24 mouse cellular contexts compared by ENCODE assay signal in genomic region chr16:20736168-20736567, GRCm38 (mm10). TPM values are rescaled to one million over a fixed set of nuclear protein-coding genes. Genes with fewer than 3 reads are reported as not detected.
DNase-seq lines count a peak whose midpoint lies in the region; ATAC-seq and TF ChIP-seq lines count a peak whose summit lies in the region.
"Had no signal": no experiment of that assay in that cellular context is flagged by ENCODE, and none has a peak within 500 bp of the region (broad histone marks: within the 10 kb centered on the region; RNA-seq: fewer than 3 reads in every experiment).

No protein-coding gene starts in this region.

- no peaks in the 10 kb centered on the region for H3K36me3 ChIP-seq in limb, embryonic 10.5 days
- H3K36me3 ChIP-seq: G1E had no signal

- 36% methylated on average over 7 of the region's 7 CpGs for WGBS in cerebellum, adult 2 months
- WGBS in limb, embryonic 10.5 days = 92% methylated on average over 7 of the region's 7 CpGs

- DNase-seq in cerebellum, adult 9-11 months = peak; percentile 42
- DNase-seq in cerebellum, postnatal 10 days = peak; percentile 48 to 56
- no peak for DNase-seq in cerebellum, adult 2 months
- DNase-seq in cerebellum, postnatal 25 days = peak; percentile 32 to 52
- DNase-seq in cerebellum, postnatal 36 days = no peak
- DNase-seq in limb, embryonic 10.5 days (ENCODE audit: low spot score) = peak; percentile 24
- DNase-seq in gastrocnemius, postnatal 4 days (ENCODE audit: low spot score in 2 of 2) = no peak
- DNase-seq: adrenal gland, adult 2 months; adrenal gland, adult 8-10 months; adrenal gland, postnatal 10 days; adrenal gland, postnatal 14 days; adrenal gland, postnatal 25 days; adrenal gland, postnatal 36 days; B cell, adult 2 months; cerebellum, adult 11 months; cerebellum, adult 11-12 months; cerebellum, adult 18-20 months had no signal

- TF ChIP-seq CTCF in cerebellum, adult 2 months (IDR thresholded peaks at IDR 0.05; ENCODE audit: borderline replicate concordance, insufficient read depth, low read depth, low read length) = no peak

- no peak for TF ChIP-seq POLR2A in cerebellum, adult 2 months (IDR thresholded peaks at IDR 0.05; ENCODE audit: borderline replicate concordance, insufficient read depth, low read length)

- no peak for ATAC-seq in cerebellum, adult (ENCODE audit: insufficient number of reproducible peaks, low FRiP score, low TSS enrichment)
- ATAC-seq: activated CD4-positive, CD25-positive, alpha-beta regulatory T cell, adult 4 months; CD4-positive, CD25-positive, alpha-beta regulatory T cell, adult 4 months; Patski had no signal

- no peak overlapping the region for H3K4me3 ChIP-seq in cerebellum, adult 2 months (replicated peaks; ENCODE audit: insufficient read depth, low read depth, low read length)
- H3K4me3 ChIP-seq in limb, embryonic 10.5 days = no peak overlapping the region

- no peaks in the 10 kb centered on the region for H3K27me3 ChIP-seq in cerebellum, adult 2 months (ENCODE audit: control insufficient read depth, insufficient read depth, low read length)
- peaks cover 62% of the 10 kb centered on the region for H3K27me3 ChIP-seq in limb, embryonic 10.5 days (ENCODE audit: low read depth, poor library complexity, severe bottlenecking)

- peaks cover 26% of the 10 kb centered on the region for H3K4me1 ChIP-seq in cerebellum, adult 2 months (ENCODE audit: control insufficient read depth, insufficient read depth, low read length)
- peaks cover 31% of the 10 kb centered on the region for H3K4me1 ChIP-seq in limb, embryonic 10.5 days

- H3K27ac ChIP-seq in cerebellum, adult 2 months (ENCODE audit: insufficient read depth, low read length) = no peak overlapping the region
- H3K27ac ChIP-seq in limb, embryonic 10.5 days = no peak overlapping the region

- no peaks in the 10 kb centered on the region for H3K9me3 ChIP-seq in limb, embryonic 10.5 days (replicated peaks)
- H3K9me3 ChIP-seq: G1E had no signal

RNA-seq across cellular contexts. Expression of gene Thpo, which starts 1.9 kb away (rescaled TPM):
- 15.8 and 19.6 TPM in 2 replicates for polyA plus RNA-seq in cerebellum, adult 2 months (2012; rRNA removed)
- polyA plus RNA-seq in limb, embryonic 10.5 days (2016; fragmentation: Nextera tagmentation; extraction: Ambion mirVana) = 0.21 and 0.54 TPM in 2 replicates
- 1 to 10 TPM; 1.5 to 1.7 TPM for total RNA-seq in gastrocnemius, postnatal 4 days (2021)
- total RNA-seq: G1E, MEL had no signal
- polyA plus RNA-seq: CD4-positive, CD25-positive, alpha-beta regulatory T cell, adult 4 months; G1E had no signal

RNA-seq across cellular contexts. Expression of gene Chrd, which starts 3.2 kb away (rescaled TPM):
- polyA plus RNA-seq in cerebellum, adult 2 months (2012; rRNA removed) = 60.1 and 71.4 TPM in 2 replicates
- 0.41 and 1.6 TPM in 2 replicates for polyA plus RNA-seq in limb, embryonic 10.5 days (2016; fragmentation: Nextera tagmentation; extraction: Ambion mirVana)
- total RNA-seq in gastrocnemius, postnatal 4 days (2021) = 10 to 100 TPM; 10.6 to 10.7 TPM
- total RNA-seq: CH12.LX, MEL had no signal
- polyA plus RNA-seq: activated CD4-positive, CD25-positive, alpha-beta regulatory T cell, adult 4 months; CD4-positive, CD25-positive, alpha-beta regulatory T cell, adult 4 months; G1E had no signal

RNA-seq across cellular contexts. Expression of gene Clcn2, which starts 18.6 kb away (rescaled TPM):
- 94.4 and 97.2 TPM in 2 replicates for polyA plus RNA-seq in cerebellum, adult 2 months (2012; rRNA removed)
- 14.1 and 18.5 TPM in 2 replicates for polyA plus RNA-seq in limb, embryonic 10.5 days (2016; fragmentation: Nextera tagmentation; extraction: Ambion mirVana)
- total RNA-seq in gastrocnemius, postnatal 4 days (2021) = 1 to 10 TPM; 4.5 to 4.9 TPM

RNA-seq across cellular contexts. Expression of gene Polr2h, which starts 18.7 kb away (rescaled TPM):
- 38.6 and 41.2 TPM in 2 replicates for polyA plus RNA-seq in cerebellum, adult 2 months (2012; rRNA removed)
- polyA plus RNA-seq in limb, embryonic 10.5 days (2016; fragmentation: Nextera tagmentation; extraction: Ambion mirVana) = 148 and 173 TPM in 2 replicates
- total RNA-seq in gastrocnemius, postnatal 4 days (2021) = 10 to 100 TPM; 20.1 to 20.6 TPM

RNA-seq across cellular contexts. Expression of gene Fam131a, which starts 43.1 kb away (rescaled TPM):
- polyA plus RNA-seq in cerebellum, adult 2 months (2012; rRNA removed) = 123 and 137 TPM in 2 replicates
- 2.7 and 3.8 TPM in 2 replicates for polyA plus RNA-seq in limb, embryonic 10.5 days (2016; fragmentation: Nextera tagmentation; extraction: Ambion mirVana)
- 10 to 100 TPM; 40.5 to 44.9 TPM for total RNA-seq in gastrocnemius, postnatal 4 days (2021)
- total RNA-seq: MEL had no signal

Comparison
In these comparisons a context has a peak if more than half of its experiments do, and no peak if none do; other contexts are left out.
1. DNase-seq: peak in cerebellum, adult 9-11 months (single experiment), cerebellum, postnatal 10 days (2 of 2), cerebellum, postnatal 25 days (2 of 2) and limb, embryonic 10.5 days (single experiment); none in cerebellum, adult 2 months (0 of 2), cerebellum, postnatal 36 days (0 of 2) and gastrocnemius, postnatal 4 days (0 of 2).
2. RNA of gene Thpo, which starts 1.9 kb away (polyA plus RNA-seq): 15.8 to 19.6 TPM in cerebellum, adult 2 months; 0.21 to 0.54 TPM in limb, embryonic 10.5 days; every median in the first group is over 10 times any median in the second.
3. RNA of gene Chrd, which starts 3.2 kb away (polyA plus RNA-seq): 60.1 to 71.4 TPM in cerebellum, adult 2 months; 0.41 to 1.6 TPM in limb, embryonic 10.5 days; every median in the first group is over 10 times any median in the second.